Mouse (Mus musculus): ENCODE results near the gene Fate1. TPM values are rescaled to one million over a fixed set of nuclear protein-coding genes. Genes with fewer than 3 reads are reported as not detected.

Fate1 gene
- total RNA-seq, 2 experiments from 2014 or later: not detected

- intact Hi-C loops (cut with DNase I): no loop called here
Measured at GRCm38 (mm10) chrX:71991549-71991948, 18.8 kb downstream of the Fate1 start, which contains the start of gene Cnga2. Gene Cnga2 (plus strand): TSS chrX:71991849.

GRCm38 (mm10) chrX:71995972-71996371 lies 23.2 kb downstream of the Fate1 start:
- H3K4me3 ChIP-seq: no peak overlapping the region
- TF ChIP-seq CTCF (IDR thresholded peaks at IDR 0.05): no peak
- intact Hi-C loops (cut with DNase I): no loop called here

More at GRCm38 (mm10) chrX:71991549-71991948, 18.8 kb downstream of the Fate1 start, which contains the start of gene Cnga2:
- no peak for TF ChIP-seq CTCF (IDR thresholded peaks at IDR 0.05)
- Histone ChIP-seq H3K27ac (no peak within 1 kb of the TSS), H3K4me3 (no peak within 1 kb of the TSS)
- DNase-seq: no peak

GRCm38 (mm10) chrX:72009930-72010329 lies 37.1 kb downstream of the Fate1 start:
- intact Hi-C loops (cut with DNase I): loop anchor here (10.0 kb wide), 1 partner anchor 805 kb away; no protein-coding TSS in a partner anchor
- no peak for TF ChIP-seq CTCF (IDR thresholded peaks at IDR 0.05)
- H3K27ac ChIP-seq: no peak overlapping the region
- no peak overlapping the region for H3K4me3 ChIP-seq
- no peak for DNase-seq

More at GRCm38 (mm10) chrX:71995972-71996371, 23.2 kb downstream of the Fate1 start:
- no peak for DNase-seq
- no peak overlapping the region for H3K27ac ChIP-seq

GRCm38 (mm10) chrX:72012236-72012635 lies 39.5 kb downstream of the Fate1 start:
- intact Hi-C loops (cut with DNase I): loop anchor here (10.0 kb wide), 1 partner anchor 803 kb away; no protein-coding TSS in a partner anchor
- peak overlapping the region; percentile 8; the same call in 1 of the 2 replicates for H3K4me3 ChIP-seq
- TF ChIP-seq CTCF (IDR thresholded peaks at IDR 0.05): no peak
- H3K27ac ChIP-seq: peak overlapping the region; percentile 41
- DNase-seq: peak; percentile 32

- peak; percentile 59 for TF ChIP-seq CTCF (IDR thresholded peaks at IDR 0.05)
- intact Hi-C loops (cut with DNase I): loop anchor here (10.0 kb wide), 1 partner anchor 802 kb away; no protein-coding TSS in a partner anchor
- no peak overlapping the region; the same call in 1 of the 2 replicates for H3K4me3 ChIP-seq
- peak overlapping the region; percentile 41 for H3K27ac ChIP-seq
- DNase-seq: peak; percentile 37
Measured at GRCm38 (mm10) chrX:72012804-72013203, 40.0 kb downstream of the Fate1 start.

GRCm38 (mm10) chrX:72022241-72022640 lies 49.5 kb downstream of the Fate1 start:
- intact Hi-C loops (cut with DNase I): no loop called here
- TF ChIP-seq CTCF (IDR thresholded peaks at IDR 0.05): no peak
- no peak overlapping the region for H3K27ac ChIP-seq
- DNase-seq: no peak
- no peak overlapping the region for H3K4me3 ChIP-seq

- peak; percentile 40 for DNase-seq
- intact Hi-C loops (cut with DNase I): no loop called here
- peak; percentile 44 for TF ChIP-seq CTCF (IDR thresholded peaks at IDR 0.05)
- H3K4me3 ChIP-seq: no peak overlapping the region
- H3K27ac ChIP-seq: no peak overlapping the region
Measured at GRCm38 (mm10) chrX:72022750-72023398, 50.1 kb downstream of the Fate1 start.

GRCm38 (mm10) chrX:72023542-72023941 lies 50.8 kb downstream of the Fate1 start:
- intact Hi-C loops (cut with DNase I): no loop called here
- H3K4me3 ChIP-seq: no peak overlapping the region
- no peak for DNase-seq
- no peak overlapping the region for H3K27ac ChIP-seq
- TF ChIP-seq CTCF (IDR thresholded peaks at IDR 0.05): no peak

Other genes with a start within 250 kb of the Fate1 start
- gene Vma21, start 157.1 kb upstream of the Fate1 start, total RNA-seq (2021): 10 to 100 TPM; 19.5 to 20.6 TPM
- under 1 TPM in 1 of 2 experiments, not detected in 1; 0.14 TPM for gene Gm1141, start 52.0 kb upstream of the Fate1 start, total RNA-seq (2021)
- 1 to 10 TPM; 2.4 to 3.2 TPM for gene Prrg3, start 10.4 kb upstream of the Fate1 start, total RNA-seq (2021)
- gene Cnga2, start 18.9 kb downstream of the Fate1 start, total RNA-seq (2021): not detected
- gene Magea4, start 249.0 kb downstream of the Fate1 start, total RNA-seq (2021): not detected